Mouse (Mus musculus) kidney, embryonic 16.5 days (tissue): Measurements from ENCODE around the gene Olfr1254. TPM values are rescaled to one million over a fixed set of nuclear protein-coding genes. Genes with fewer than 3 reads are reported as not detected.

ENCODE experiments used
- ATAC-seq: fragments of 200-750 bp; cut with Nextera tagmentation; 2 replicates; pipeline ENCODE4 v1.8.0; 2017; ENCODE audit warnings: moderate TSS enrichment; ENCODE audit not compliant: low FRiP score, low TSS enrichment
- H3K27ac ChIP-seq: fragments of 300-500 bp; sonication (generic); 2 replicates; pipeline ENCODE4 v1.5.1; 2014; ENCODE audit warnings: low read length
- H3K27me3 ChIP-seq: fragments of 300-500 bp; sonication (generic); 2 replicates; pipeline ENCODE4 v1.6.1; 2014; ENCODE audit warnings: low read length, control low read depth, mixed read lengths; ENCODE audit not compliant: insufficient read depth
- H3K36me3 ChIP-seq: fragments of 300-500 bp; sonication (generic); 2 replicates; pipeline ENCODE4 v1.6.1; 2014; ENCODE audit warnings: low read length, control low read depth, mixed read lengths; ENCODE audit not compliant: insufficient read depth
- H3K4me1 ChIP-seq: fragments of 300-500 bp; sonication (generic); 2 replicates; pipeline ENCODE4 v1.6.1; 2014; ENCODE audit warnings: low read length, control low read depth, mixed read lengths; ENCODE audit not compliant: insufficient read depth
- H3K4me2 ChIP-seq: fragments of 300-500 bp; sonication (generic); replicated peaks from 2 replicates; pipeline ENCODE4 v1.6.1; 2014; ENCODE audit warnings: low read depth, low read length
- H3K4me3 ChIP-seq: fragments of 300-500 bp; sonication (generic); 2 replicates; pipeline ENCODE4 v1.5.1; 2014; ENCODE audit warnings: mild to moderate bottlenecking, low read length
- H3K9ac ChIP-seq: fragments of 300-500 bp; sonication (generic); replicated peaks from 2 replicates; pipeline ENCODE4 v1.6.1; 2014; ENCODE audit warnings: low read length
- H3K9me3 ChIP-seq: fragments of 300-500 bp; sonication (generic); 2 replicates; pipeline ENCODE4 v1.6.1; 2016; ENCODE audit warnings: low read length, control low read depth
- WGBS: fragments of 180-500 bp; shearing (Covaris S2); extraction: QIAGEN DNeasy Blood & Tissue Kit; methylation state at CpG from one replicate; pipeline ENCODE4 v1.1.7; 2014; 5-methylcytosine and 5-hydroxymethylcytosine counted together
- polyA plus RNA-seq: library from polyadenylated mRNA; unstranded; fragments of >200 nt; fragmentation: Nextera tagmentation; extraction: Ambion mirVana; gene quantifications from 2 replicates; pipeline ENCODE4 v1.2.1, GENCODE M21; 2015

The Olfr1254 gene
- polyA plus RNA-seq = not detected in 2 replicates

- Histone ChIP-seq H3K9ac (no peak within 1 kb of the TSS), H3K4me1 (no peaks in the 10 kb centered on the region), H3K27me3 (no peaks in the 10 kb centered on the region), H3K27ac (no peak within 1 kb of the TSS), H3K4me3 (no peak within 1 kb of the TSS), H3K36me3 (no peaks in the 10 kb centered on the region), H3K9me3 (no peaks in the 10 kb centered on the region), H3K4me2 (no peak within 1 kb of the TSS)
- no peak for ATAC-seq
Measured at GRCm38 (mm10) chr2:89793519-89793918, at the start of gene Olfr1254. Gene Olfr1254, minus strand, starts transcription at chr2:89793619.

- WGBS = 31% methylated on average over 2 of the region's 2 CpGs
- no peak within 1 kb of the TSS for H3K4me2 ChIP-seq
- no peaks in the 10 kb centered on the region for H3K4me1 ChIP-seq
- H3K4me3 ChIP-seq = no peak within 1 kb of the TSS
- no peak for ATAC-seq
- no peaks in the 10 kb centered on the region for H3K36me3 ChIP-seq
- no peak within 1 kb of the TSS for H3K27ac ChIP-seq
- no peaks in the 10 kb centered on the region for H3K9me3 ChIP-seq
- H3K9ac ChIP-seq = no peak within 1 kb of the TSS
- no peaks in the 10 kb centered on the region for H3K27me3 ChIP-seq
Measured at GRCm38 (mm10) chr2:89841455-89841854, 48.0 kb upstream of the Olfr1254 start, which contains the start of gene Olfr1256. Gene Olfr1256, minus strand, starts transcription at chr2:89841555.

GRCm38 (mm10) chr2:89820216-89820615 lies 26.8 kb upstream of the Olfr1254 start:
- ATAC-seq = no peak
- no peaks in the 10 kb centered on the region for H3K4me1 ChIP-seq
- no peaks in the 10 kb centered on the region for H3K9me3 ChIP-seq
- H3K27me3 ChIP-seq = no peaks in the 10 kb centered on the region
- no peak overlapping the region for H3K9ac ChIP-seq
- no peak overlapping the region for H3K4me3 ChIP-seq
- no peaks in the 10 kb centered on the region for H3K36me3 ChIP-seq
- no peak overlapping the region for H3K4me2 ChIP-seq
- WGBS = 86% methylated on average over 1 of the region's 1 CpGs
- no peak overlapping the region for H3K27ac ChIP-seq

- H3K27ac ChIP-seq = no peak within 1 kb of the TSS
- H3K27me3 ChIP-seq = no peaks in the 10 kb centered on the region
- no peaks in the 10 kb centered on the region for H3K4me1 ChIP-seq
- H3K4me3 ChIP-seq = no peak within 1 kb of the TSS
- no peak for ATAC-seq
- H3K36me3 ChIP-seq = no peaks in the 10 kb centered on the region
- H3K9me3 ChIP-seq = no peaks in the 10 kb centered on the region
- H3K4me2 ChIP-seq = no peak within 1 kb of the TSS
- H3K9ac ChIP-seq = no peak within 1 kb of the TSS
- WGBS = 89% methylated on average over 3 of the region's 3 CpGs
Measured at GRCm38 (mm10) chr2:89811751-89812150, 18.3 kb upstream of the Olfr1254 start, which contains the start of gene Olfr1255. Gene Olfr1255, plus strand, starts transcription at chr2:89812051.

GRCm38 (mm10) chr2:89810751-89811150 lies 17.3 kb upstream of the Olfr1254 start:
- H3K27ac ChIP-seq = no peak overlapping the region
- no peak overlapping the region for H3K4me3 ChIP-seq
- H3K4me2 ChIP-seq = no peak overlapping the region
- no peak for ATAC-seq
- H3K27me3 ChIP-seq = no peaks in the 10 kb centered on the region
- H3K36me3 ChIP-seq = no peaks in the 10 kb centered on the region
- no peaks in the 10 kb centered on the region for H3K4me1 ChIP-seq
- WGBS = 87% methylated on average over 2 of the region's 2 CpGs
- no peak overlapping the region for H3K9ac ChIP-seq
- no peaks in the 10 kb centered on the region for H3K9me3 ChIP-seq

- Histone ChIP-seq H3K36me3 (no peaks in the 10 kb centered on the region), H3K4me1 (no peaks in the 10 kb centered on the region), H3K9ac (no peak overlapping the region), H3K27me3 (no peaks in the 10 kb centered on the region), H3K27ac (no peak overlapping the region), H3K4me2 (no peak overlapping the region), H3K4me3 (no peak overlapping the region), H3K9me3 (no peaks in the 10 kb centered on the region)
- no peak for ATAC-seq
- WGBS = 91% methylated on average over 3 of the region's 3 CpGs
Measured at GRCm38 (mm10) chr2:89799583-89799982, 6.2 kb upstream of the Olfr1254 start.

- Histone ChIP-seq H3K36me3 (no peaks in the 10 kb centered on the region), H3K4me3 (no peak within 1 kb of the TSS), H3K9me3 (no peaks in the 10 kb centered on the region), H3K27ac (no peak within 1 kb of the TSS), H3K9ac (no peak within 1 kb of the TSS), H3K27me3 (no peaks in the 10 kb centered on the region), H3K4me2 (no peak within 1 kb of the TSS), H3K4me1 (no peaks in the 10 kb centered on the region)
- ATAC-seq = no peak
- WGBS = 88% methylated on average over 1 of the region's 1 CpGs
Measured at GRCm38 (mm10) chr2:89756990-89757389, 36.4 kb downstream of the Olfr1254 start, which contains the start of gene Olfr1253. Gene Olfr1253, minus strand, starts transcription at chr2:89757090.

Other genes with a start within 250 kb of the Olfr1254 start
- not detected in 2 replicates for gene Olfr1245, start 215.2 kb downstream of the Olfr1254 start, polyA plus RNA-seq
- not detected in 2 replicates for gene Olfr1246, start 200.5 kb downstream of the Olfr1254 start, polyA plus RNA-seq
- gene Olfr1247, start 179.5 kb downstream of the Olfr1254 start, polyA plus RNA-seq = not detected in 2 replicates
- not detected in 2 replicates for gene Olfr1248, start 175.4 kb downstream of the Olfr1254 start, polyA plus RNA-seq
- not detected in 2 replicates for gene Olfr1249, start 158.6 kb downstream of the Olfr1254 start, polyA plus RNA-seq
- not detected in 2 replicates for gene Olfr1250, start 132.2 kb downstream of the Olfr1254 start, polyA plus RNA-seq
- not detected in 2 replicates for gene Olfr1251, start 121.7 kb downstream of the Olfr1254 start, polyA plus RNA-seq
- not detected in 2 replicates for gene Olfr1252, start 68.6 kb downstream of the Olfr1254 start, polyA plus RNA-seq
- not detected in 2 replicates for gene Olfr1253, start 36.5 kb downstream of the Olfr1254 start, polyA plus RNA-seq
- not detected in 2 replicates for gene Olfr1255, start 18.4 kb upstream of the Olfr1254 start, polyA plus RNA-seq
- not detected in 2 replicates for gene Olfr1256, start 47.9 kb upstream of the Olfr1254 start, polyA plus RNA-seq
- gene Olfr48, start 54.6 kb upstream of the Olfr1254 start, polyA plus RNA-seq = not detected in 2 replicates
- not detected in 2 replicates for gene Olfr1257, start 84.8 kb upstream of the Olfr1254 start, polyA plus RNA-seq
- not detected in 2 replicates for gene Olfr1258, start 133.7 kb upstream of the Olfr1254 start, polyA plus RNA-seq
- gene Olfr1259, start 155.0 kb upstream of the Olfr1254 start, polyA plus RNA-seq = not detected in 2 replicates
- not detected in 2 replicates for gene Olfr1260, start 180.7 kb upstream of the Olfr1254 start, polyA plus RNA-seq
- not detected in 2 replicates for gene Olfr1261, start 197.6 kb upstream of the Olfr1254 start, polyA plus RNA-seq
- not detected in 2 replicates for gene Olfr1262, start 206.5 kb upstream of the Olfr1254 start, polyA plus RNA-seq
- not detected in 2 replicates for gene Olfr1263, start 218.5 kb upstream of the Olfr1254 start, polyA plus RNA-seq
- not detected in 2 replicates for gene Olfr1264, start 232.0 kb upstream of the Olfr1254 start, polyA plus RNA-seq
- gene Olfr1265, start 241.7 kb upstream of the Olfr1254 start, polyA plus RNA-seq = not detected in 2 replicates